Mouse (Mus musculus) hematopoietic stem cell, adult 5-6 weeks (primary cell): Measurements from ENCODE around the gene Ccdc86. TPM values are rescaled to one million over a fixed set of nuclear protein-coding genes. Genes with fewer than 3 reads are reported as not detected.
A peak's percentile ranks its signal among the peaks of the same experiment; 100 is the strongest.

ENCODE experiments used
- ATAC-seq, 2 experiments: fragments of 125-278 bp in 1 of 2; replicated peaks in 1 of 2; 2 replicates each; pipeline ENCODE4 v1.8.0; 2016 to 2017; ENCODE audit warnings: inconsistent platforms in 2 of 2, mild to moderate bottlenecking in 2 of 2, moderate number of reproducible peaks in 2 of 2, low read depth in 1 of 2, moderate TSS enrichment in 1 of 2; ENCODE audit not compliant: low FRiP score in 2 of 2, poor library complexity in 2 of 2, severe bottlenecking in 2 of 2, insufficient read depth in 1 of 2, low TSS enrichment in 1 of 2
- total RNA-seq: library from RNA; stranded (forward); fragments of 172-1452, 232-1000 nt; gene quantifications from 2 replicates; pipeline ENCODE4 v1.2.3, GENCODE M21; 2017

Gene Ccdc86
- total RNA-seq, 1 experiment from 2014 or later, result 23.7 TPM

DNA sequence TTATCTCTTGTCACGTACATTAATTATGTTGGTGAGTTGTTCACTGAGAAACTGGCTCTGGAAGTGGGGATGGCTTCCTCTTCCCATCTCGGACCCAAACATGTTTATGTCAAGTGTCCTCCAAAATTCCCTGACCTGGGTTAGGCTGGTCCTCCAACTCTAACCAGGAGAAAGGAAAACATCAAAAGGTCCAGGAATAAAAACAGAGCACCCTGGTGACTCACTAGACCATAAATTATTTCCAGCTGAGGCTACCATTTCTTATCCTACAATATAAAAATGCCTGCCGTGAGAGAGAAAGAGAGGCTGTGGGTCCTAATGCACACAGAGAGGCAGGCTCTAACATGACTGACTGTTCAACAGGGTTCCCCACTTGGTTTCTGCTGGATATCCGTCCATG is 24.8 kb downstream of the Ccdc86 start:
- no peak for ATAC-seq

DNA sequence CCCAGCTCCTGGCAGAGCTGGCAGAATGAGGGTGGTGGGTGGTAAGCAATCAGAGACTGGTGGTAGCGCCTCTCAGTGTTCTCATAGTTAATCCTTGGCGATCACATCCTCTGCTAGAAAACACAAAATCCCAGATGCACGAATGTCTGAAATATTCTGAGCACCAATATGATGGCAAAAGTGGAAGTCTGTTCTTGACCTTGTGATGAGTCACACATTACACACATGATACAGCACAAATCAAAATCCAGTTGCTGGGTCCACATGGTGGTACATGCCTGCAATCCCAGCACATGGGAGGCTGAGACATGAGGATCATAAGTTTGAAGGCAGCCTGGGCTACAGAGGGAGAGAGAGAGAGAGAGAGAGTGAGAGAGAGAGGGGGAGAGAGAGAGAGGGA is 28.0 kb downstream of the Ccdc86 start:
- no peak for ATAC-seq

DNA sequence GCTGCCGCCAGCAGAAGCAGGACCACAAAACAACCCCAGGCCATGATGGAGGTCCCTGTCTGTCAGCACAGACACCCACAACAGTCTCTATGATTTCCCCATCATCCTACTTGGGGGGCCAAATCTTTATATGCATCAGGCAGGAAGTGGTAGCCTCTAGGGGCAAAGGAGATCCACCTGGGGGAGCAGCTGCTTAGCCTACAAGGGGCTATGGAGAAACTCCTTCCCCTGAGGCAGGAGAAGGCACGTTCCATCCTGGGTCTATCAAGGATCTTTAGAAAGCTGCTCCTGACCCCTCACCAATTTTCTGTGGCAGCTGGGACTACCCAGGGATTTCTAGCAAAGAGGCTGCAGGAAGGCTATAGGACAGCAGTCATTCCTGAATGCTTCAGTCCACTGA is 28.5 kb downstream of the Ccdc86 start, which contains the start of gene Zp1:
Gene Zp1, minus strand, starts transcription at position 101 of the 400 bp plus-strand sequence.
- ATAC-seq, result no peak

DNA sequence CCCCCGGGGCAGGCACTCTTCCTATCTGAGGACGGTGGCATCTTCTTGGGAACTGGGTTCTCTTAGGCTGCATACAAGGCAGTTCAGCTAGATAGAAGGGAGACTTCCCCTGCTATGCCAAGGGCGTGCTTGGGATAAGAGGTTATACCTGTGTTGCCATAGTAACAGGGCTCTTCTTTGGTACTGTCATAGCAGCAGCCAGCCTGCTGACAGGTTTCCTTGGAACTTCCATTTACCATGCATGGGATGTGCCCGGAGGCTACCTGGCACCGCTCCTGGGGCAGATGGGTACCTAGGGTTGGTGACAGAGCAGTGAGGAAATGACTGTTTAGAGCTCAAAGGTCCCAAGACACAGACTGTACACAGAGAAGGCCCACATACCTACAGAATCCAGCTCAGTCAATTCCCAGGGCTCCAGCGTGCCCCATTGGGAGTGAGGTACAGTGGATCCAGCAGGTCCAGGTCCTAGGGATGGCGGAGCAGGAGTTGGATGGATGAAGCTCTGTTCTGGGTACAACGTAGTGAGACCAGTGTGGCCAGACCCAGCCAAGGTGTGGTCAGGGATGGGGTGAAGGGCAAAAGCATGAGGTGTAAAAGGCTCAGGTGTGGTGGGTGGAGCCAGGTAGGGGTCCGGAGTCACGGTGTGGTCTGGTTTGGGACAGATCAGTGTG is 30.6 kb downstream of the Ccdc86 start:
- ATAC-seq, result no peak

DNA sequence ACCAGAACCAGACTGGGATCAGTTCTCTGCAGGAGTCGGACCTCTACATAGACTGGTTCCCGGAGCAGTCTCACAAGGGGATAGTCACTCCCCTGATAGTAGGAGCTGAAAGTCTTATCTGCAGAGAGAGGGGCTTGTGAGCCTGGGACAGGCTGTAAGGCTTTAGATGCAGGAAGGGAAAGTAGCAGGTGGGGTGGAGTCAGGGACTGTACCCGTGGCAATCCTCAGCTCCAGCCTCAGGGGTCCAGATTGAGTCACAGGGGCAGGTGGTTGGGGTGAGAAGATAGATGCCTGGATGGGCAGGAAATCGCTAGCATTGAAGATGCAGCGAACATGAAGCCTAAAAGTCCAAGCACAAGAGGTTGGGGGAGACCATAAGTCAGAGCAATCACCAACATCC is 32.6 kb downstream of the Ccdc86 start:
- ATAC-seq, result no peak

DNA sequence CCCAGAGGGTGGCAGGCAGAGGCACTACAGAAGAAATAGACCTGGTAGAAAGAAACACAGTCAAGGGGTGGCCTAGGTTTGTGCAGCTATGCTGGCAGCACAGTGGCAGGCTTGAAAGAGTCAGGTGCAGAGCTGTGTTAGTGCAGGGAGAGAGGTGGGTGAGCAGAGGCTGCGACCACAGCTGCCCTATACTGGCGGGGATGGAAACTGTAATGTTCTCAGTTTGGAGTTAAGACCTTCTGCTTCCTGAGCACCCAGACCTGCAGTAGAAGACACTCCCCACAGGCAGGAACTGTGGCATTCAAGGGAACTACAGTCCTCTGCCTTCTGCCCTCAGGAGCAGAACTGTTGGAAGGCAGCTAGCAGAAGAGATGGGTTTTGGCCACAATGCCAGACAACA is 34.2 kb downstream of the Ccdc86 start:
- peak; percentile 68 to 77 for ATAC-seq

DNA sequence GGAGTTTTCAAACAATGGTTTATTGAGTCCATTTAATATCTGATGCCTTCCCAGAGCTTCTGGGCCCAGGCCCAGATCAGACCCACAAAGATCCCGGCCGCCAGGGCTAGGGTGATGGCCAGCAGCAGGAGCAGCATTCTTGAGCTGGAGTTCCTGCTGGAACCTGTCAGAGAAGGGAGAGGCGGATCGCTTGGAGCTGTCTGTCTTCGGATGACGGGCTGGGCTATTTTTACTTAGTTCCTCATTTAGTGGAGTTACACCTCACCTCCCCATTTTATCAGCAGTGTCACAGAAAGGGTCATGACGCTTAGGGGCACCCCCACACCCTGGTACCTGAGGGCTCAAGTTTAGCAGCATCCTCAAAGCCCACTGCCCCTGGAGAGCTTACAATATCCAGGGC is 34.8 kb downstream of the Ccdc86 start:
- peak; percentile 77 to 80 for ATAC-seq

DNA sequence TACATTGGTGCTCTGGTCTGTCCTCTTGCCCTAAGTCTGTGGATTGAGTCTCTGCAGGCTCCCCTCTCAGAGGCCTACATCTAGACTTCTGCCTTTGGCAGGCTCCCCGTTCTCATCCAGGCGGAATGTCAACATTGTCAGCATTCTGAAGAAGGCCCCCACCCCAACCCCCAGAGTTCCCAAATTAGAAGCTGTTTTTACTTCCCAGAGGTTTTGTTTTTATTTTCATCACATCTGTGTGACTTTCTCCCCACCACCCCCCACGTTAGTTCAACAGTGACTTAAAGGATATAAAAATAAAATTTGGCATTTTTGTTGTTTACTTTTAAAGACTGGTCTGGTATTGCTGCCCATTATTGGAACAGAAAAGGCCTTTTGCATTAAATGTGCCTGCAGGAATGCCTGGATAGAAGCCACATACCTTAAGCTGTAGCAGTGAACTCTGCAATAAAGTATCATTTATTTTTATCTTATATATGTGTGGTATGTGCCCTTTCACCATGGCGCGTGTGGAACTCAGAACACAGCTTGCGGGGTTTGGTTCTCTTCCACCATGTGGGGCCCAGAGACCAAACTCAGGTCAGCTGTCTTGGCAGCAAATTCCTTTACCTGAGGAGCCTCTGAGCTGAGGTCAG is 39.9 kb downstream of the Ccdc86 start:
- ATAC-seq, result no peak

DNA sequence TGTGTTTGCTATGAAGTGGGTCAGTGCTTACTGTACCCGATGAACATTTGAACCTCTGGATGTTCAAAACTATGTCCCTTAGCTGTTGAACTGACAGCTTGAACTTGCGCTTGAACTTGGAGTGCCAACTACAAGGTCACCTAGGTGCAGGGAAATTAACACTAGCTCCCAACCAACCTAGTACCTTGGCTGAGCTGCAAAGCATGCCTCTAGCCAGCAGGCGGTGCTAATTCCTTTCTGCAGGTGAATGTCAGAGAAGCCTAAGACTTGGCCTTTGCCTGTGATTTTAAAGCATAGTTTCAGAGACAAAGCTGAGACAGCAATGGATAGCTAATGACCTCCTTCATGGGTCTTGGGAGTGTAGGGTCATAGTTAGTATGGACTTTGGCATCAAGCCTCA is 41.2 kb downstream of the Ccdc86 start:
- ATAC-seq, result peak; percentile 62 to 76; a peak in 3 of 4 replicates

DNA sequence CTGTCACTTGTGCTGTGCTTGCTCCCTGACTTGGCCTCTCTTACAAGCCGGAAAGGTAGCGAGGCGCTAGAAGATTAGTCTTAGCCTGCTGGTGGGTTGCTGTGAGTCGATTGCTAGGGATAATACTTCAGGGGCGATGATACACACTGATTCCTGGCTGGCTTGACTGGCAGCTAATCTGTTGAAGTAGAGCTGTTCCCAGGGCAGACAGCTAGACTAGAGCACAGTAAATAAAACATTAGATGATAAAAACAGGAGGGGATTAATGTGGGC is 43.4 kb downstream of the Ccdc86 start:
- no peak for ATAC-seq

DNA sequence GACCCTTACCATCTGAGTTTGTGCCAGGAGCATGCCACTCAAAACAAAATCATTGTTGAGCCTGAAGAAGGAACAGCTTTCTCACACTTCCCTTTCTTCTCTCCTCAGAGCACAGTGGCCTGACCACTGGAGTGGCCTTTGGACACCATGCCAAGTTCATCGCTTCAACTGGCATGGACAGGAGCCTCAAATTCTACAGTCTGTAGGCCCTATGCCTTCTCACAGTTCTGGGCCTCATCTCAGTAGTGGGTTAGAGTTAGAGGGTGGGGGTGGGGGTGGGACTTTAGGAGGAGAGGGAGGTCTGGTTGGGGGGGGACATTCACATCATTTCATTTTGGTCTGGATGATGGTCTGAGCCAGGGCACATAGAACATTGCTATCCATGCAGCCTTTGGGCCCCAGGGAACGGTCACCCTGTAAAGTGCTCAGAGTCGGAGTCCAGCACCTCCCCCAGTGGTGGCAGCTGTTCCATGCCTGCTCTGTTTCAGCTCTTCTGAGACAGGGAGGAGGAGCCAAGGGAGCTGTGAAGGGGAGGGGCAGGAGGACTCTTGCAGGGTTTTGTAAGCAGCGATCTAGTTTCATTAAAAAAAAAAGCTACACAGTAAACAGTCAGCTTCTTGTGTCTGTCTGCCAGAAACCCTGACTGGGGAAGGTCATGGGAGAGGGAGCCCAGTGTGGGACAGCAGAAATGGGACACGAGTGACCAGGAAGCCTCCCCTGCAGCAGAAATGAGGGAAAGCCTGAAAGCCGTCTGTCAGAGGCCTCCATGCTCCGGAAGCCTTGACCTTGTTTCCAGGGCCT is 43.9 kb downstream of the Ccdc86 start:
- ATAC-seq, result no peak

DNA sequence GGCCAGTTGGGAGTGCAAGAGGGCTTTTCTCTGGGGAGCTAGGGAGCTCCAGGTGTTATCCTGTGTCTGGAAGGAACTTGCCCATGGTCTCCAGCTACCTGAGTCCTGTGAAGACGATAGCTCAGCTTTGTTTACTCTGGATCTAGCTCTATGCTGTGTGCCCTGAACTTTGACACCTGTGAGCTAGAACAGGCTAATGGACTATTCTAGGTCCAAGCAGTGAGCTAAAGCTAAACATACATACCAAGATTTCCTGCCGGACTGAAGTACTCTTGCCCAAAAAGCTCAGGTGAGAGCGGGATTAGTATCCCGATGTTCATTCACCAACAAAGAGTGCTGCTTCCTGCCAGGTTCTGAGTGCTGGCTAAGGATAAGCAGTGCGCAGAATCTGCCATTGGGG is 44.6 kb downstream of the Ccdc86 start:
- ATAC-seq, result no peak

DNA sequence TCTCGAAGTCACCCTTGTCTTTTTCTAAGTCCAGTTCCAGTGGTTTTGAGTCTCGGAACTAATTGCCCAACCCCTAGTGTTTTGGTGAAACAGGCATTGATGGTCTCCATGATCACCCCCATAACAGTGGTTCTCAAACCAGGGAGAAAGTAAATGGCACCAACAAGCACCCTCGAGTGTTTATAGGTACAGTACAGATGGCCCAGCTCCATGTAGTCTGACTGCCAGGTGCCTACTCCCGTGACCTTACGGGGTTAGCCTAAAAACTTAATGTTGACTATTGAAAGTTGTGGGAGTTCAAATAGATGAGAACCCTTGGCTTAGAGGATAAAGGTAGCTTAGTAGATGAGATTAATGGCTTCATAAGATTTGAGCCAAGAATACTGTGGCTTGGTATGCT is 48.0 kb downstream of the Ccdc86 start:
- no peak for ATAC-seq

DNA sequence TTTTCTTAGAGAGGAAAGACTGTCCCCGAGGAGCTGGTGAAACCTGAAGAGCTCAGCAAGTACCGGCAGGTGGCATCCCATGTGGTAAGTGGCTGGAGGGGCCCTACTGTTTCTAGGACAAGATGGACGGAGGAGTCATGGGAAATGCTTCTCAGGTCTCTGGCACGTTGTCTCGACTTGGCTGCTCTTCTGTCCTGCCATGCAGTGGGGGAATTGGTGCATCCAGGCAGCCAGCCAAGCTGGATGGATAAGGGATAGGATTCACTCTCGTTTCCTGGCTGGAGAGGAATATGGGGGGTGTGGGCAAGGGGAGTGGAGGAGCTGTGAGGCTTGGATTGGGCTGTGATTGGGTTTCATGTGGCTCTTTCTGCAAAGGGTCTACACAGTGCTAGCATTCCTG is 48.8 kb downstream of the Ccdc86 start:
- ATAC-seq, result no peak

DNA sequence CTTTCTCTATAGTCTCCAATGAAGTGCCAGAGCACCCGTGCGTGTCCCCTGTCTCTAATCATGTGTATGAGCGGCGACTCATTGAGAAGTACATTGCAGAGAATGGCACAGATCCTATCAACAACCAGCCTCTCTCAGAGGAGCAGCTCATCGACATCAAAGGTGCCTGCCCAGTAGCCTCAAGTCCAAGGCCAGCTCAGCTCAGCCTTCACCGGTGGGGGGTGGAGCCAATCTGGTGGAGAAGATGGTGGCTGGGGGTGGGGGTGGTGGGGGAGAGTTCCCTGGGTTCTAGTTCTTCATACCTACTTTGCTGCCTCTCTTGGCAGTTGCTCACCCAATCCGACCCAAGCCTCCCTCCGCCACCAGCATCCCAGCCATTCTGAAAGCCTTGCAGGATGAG is 51.6 kb downstream of the Ccdc86 start:
- no peak for ATAC-seq

DNA sequence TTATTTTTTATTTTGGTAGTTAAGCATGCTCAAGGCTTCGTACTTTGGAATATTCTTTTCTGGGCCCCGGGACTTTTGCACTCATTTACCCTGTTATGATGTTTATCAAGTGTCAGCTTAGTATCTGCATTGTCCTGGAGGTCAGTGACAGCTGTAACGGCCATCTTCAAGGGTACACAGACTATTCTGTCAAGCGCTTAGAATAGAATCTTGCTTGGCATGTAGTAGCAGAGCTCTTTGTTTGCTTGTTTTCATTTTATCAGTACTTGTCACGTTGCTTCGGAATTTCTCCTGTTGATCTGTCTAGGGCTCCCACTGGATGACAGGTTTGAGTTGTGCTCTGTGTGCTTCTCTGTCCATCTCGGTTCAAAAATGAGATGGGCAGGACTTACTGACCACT is 52.2 kb downstream of the Ccdc86 start:
- no peak for ATAC-seq

DNA sequence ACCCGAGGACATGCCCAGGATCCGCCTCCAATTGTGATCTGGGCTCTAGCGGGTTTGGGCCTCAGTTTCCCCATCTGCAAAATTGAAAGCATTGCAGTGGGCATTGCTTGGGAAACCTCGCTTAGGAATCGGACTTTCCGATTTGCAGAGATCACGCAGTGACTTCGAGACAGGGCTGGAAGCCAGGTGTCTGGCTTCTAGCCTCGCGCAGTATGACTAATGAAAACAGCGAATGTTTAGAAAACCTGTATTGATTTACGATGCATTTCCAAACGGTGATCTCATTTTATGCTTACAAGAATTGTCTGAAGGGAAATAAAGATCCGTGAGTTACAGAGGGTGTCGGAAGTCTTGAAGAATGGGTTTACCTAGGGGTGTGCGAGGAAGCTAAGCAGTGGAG is 53.4 kb downstream of the Ccdc86 start:
- no peak for ATAC-seq

DNA sequence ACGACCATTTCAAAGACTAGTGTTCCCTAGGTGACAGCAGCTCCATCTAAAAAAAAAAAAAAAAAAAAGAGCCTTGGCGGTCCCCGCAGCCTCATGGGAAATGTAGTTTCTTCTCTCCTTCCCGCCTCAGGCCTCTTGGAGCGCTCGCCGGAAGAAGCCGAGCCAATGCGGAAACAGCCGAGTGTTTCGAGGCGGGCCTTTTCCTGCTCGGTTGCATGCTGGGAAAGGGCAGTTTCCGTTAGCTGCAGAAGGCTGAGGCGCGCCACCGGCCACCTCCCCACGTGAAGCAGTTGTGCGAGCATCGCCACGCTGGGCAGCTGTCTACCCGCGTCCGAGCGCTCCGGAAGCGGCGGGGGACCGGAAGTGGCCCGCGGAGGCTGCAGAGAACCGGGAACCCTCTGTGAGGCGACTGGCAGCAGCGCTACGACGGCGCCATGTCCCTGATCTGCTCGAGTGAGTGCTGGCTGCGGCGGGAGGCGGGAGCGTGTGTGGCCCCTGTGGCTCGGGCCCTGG is 54.0 kb downstream of the Ccdc86 start, which contains the start of gene Prpf19:
Gene Prpf19, plus strand, starts transcription at position 216 of the 513 bp plus-strand sequence.
- peak; percentile 97 to 98 for ATAC-seq
